Mouse (Mus musculus): ENCODE measurements around the gene Gga1. TPM values are rescaled to one million over a fixed set of nuclear protein-coding genes. Genes with fewer than 3 reads are reported as not detected.

Gga1 gene
- 100 to 1,000 TPM in 24 of 26 experiments, 10 to 100 TPM in 2; 71.9 to 245 (median 168) TPM for total RNA-seq (2018; cell fraction: chromatin; rRNA removed)
- 10 to 100 TPM; 65.1 to 86.4 (median 78.3) TPM for total RNA-seq (2018; cell fraction: cytosol; rRNA removed)
- total RNA-seq (2018; cell fraction: nucleus; rRNA removed): 100 to 1,000 TPM in 15 of 26 experiments, 10 to 100 TPM in 11; 55.6 to 160 (median 110) TPM
- 54.0 to 74.5 TPM (median 65.4 TPM) in 3 replicates for polyA plus RNA-seq (2018)

- Histone ChIP-seq H3K36me3 (ENCODE audit: inconsistent target) (peaks cover 23% of the 10 kb centered on the region), H3K79me2 (ENCODE audit: inconsistent target) (peaks cover 22% of the 10 kb centered on the region), H3K27ac (peak within 1 kb of the TSS; percentile 100), H3K4me3 (ENCODE audit: inconsistent target) (peak within 1 kb of the TSS; percentile 96)
- WGBS (ENCODE audit: missing documents): 1% methylated on average over 50 of the region's 95 CpGs
Observed at GRCm38 (mm10) chr15:78876991-78877809, at the start of gene Gga1. TSS of gene Gga1 (plus strand) at chr15:78877190.

- 12% methylated on average over 5 of the region's 5 CpGs for WGBS (ENCODE audit: missing documents)
Observed at GRCm38 (mm10) chr15:78828315-78828714, 48.7 kb upstream of the Gga1 start.

GRCm38 (mm10) chr15:78829636-78830035, 47.4 kb upstream of the Gga1 start:
- Histone ChIP-seq H3K4me3 (ENCODE audit: inconsistent target) (no peak overlapping the region), H3K79me2 (ENCODE audit: inconsistent target) (no peaks in the 10 kb centered on the region), H3K36me3 (ENCODE audit: inconsistent target) (no peaks in the 10 kb centered on the region), H3K27ac (no peak overlapping the region)
- WGBS (ENCODE audit: missing documents): 100% methylated on average over 1 of the region's 1 CpGs

More at GRCm38 (mm10) chr15:78828315-78828714, 48.7 kb upstream of the Gga1 start:
- no peaks in the 10 kb centered on the region for H3K79me2 ChIP-seq (ENCODE audit: inconsistent target)
- H3K36me3 ChIP-seq (ENCODE audit: inconsistent target): no peaks in the 10 kb centered on the region
- no peak overlapping the region for H3K4me3 ChIP-seq (ENCODE audit: inconsistent target)
- H3K27ac ChIP-seq: no peak overlapping the region

- Histone ChIP-seq H3K4me3 (ENCODE audit: inconsistent target) (no peak overlapping the region), H3K79me2 (ENCODE audit: inconsistent target) (no peaks in the 10 kb centered on the region), H3K27ac (no peak overlapping the region), H3K36me3 (ENCODE audit: inconsistent target) (no peaks in the 10 kb centered on the region)
- 89% methylated on average over 10 of the region's 10 CpGs for WGBS (ENCODE audit: missing documents)
Observed at GRCm38 (mm10) chr15:78830742-78831719, 46.0 kb upstream of the Gga1 start.

- WGBS (ENCODE audit: missing documents): 84% methylated on average over 19 of the region's 19 CpGs
- Histone ChIP-seq H3K27ac (no peak overlapping the region), H3K36me3 (ENCODE audit: inconsistent target) (no peaks in the 10 kb centered on the region), H3K79me2 (ENCODE audit: inconsistent target) (no peaks in the 10 kb centered on the region), H3K4me3 (ENCODE audit: inconsistent target) (no peak overlapping the region)
Observed at GRCm38 (mm10) chr15:78831720-78832657, 45.0 kb upstream of the Gga1 start.

GRCm38 (mm10) chr15:78832701-78833123, 44.3 kb upstream of the Gga1 start:
- no peak overlapping the region for H3K27ac ChIP-seq
- WGBS (ENCODE audit: missing documents): 80% methylated on average over 14 of the region's 14 CpGs
- no peaks in the 10 kb centered on the region for H3K36me3 ChIP-seq (ENCODE audit: inconsistent target)
- H3K79me2 ChIP-seq (ENCODE audit: inconsistent target): no peaks in the 10 kb centered on the region
- H3K4me3 ChIP-seq (ENCODE audit: inconsistent target): no peak overlapping the region

GRCm38 (mm10) chr15:78833582-78833981, 43.4 kb upstream of the Gga1 start:
- Histone ChIP-seq H3K4me3 (ENCODE audit: inconsistent target) (no peak overlapping the region), H3K79me2 (ENCODE audit: inconsistent target) (no peaks in the 10 kb centered on the region), H3K27ac (no peak overlapping the region), H3K36me3 (ENCODE audit: inconsistent target) (no peaks in the 10 kb centered on the region)
- WGBS (ENCODE audit: missing documents): 89% methylated on average over 3 of the region's 3 CpGs

GRCm38 (mm10) chr15:78834233-78835005, 42.6 kb upstream of the Gga1 start:
- Histone ChIP-seq H3K27ac (no peak overlapping the region), H3K36me3 (ENCODE audit: inconsistent target) (no peaks in the 10 kb centered on the region), H3K4me3 (ENCODE audit: inconsistent target) (no peak overlapping the region), H3K79me2 (ENCODE audit: inconsistent target) (no peaks in the 10 kb centered on the region)
- WGBS (ENCODE audit: missing documents): 78% methylated on average over 9 of the region's 10 CpGs

GRCm38 (mm10) chr15:78835200-78836085, 41.5 kb upstream of the Gga1 start:
- no peak overlapping the region for H3K27ac ChIP-seq
- no peaks in the 10 kb centered on the region for H3K36me3 ChIP-seq (ENCODE audit: inconsistent target)
- WGBS (ENCODE audit: missing documents): 45% methylated on average over 12 of the region's 12 CpGs
- H3K79me2 ChIP-seq (ENCODE audit: inconsistent target): no peaks in the 10 kb centered on the region
- H3K4me3 ChIP-seq (ENCODE audit: inconsistent target): no peak overlapping the region

- Histone ChIP-seq H3K27ac (no peak overlapping the region), H3K4me3 (ENCODE audit: inconsistent target) (no peak overlapping the region), H3K79me2 (ENCODE audit: inconsistent target) (no peaks in the 10 kb centered on the region), H3K36me3 (ENCODE audit: inconsistent target) (no peaks in the 10 kb centered on the region)
- WGBS (ENCODE audit: missing documents): 91% methylated on average over 8 of the region's 8 CpGs
Observed at GRCm38 (mm10) chr15:78836086-78836621, 40.8 kb upstream of the Gga1 start.

- 37% methylated on average over 2 of the region's 2 CpGs for WGBS (ENCODE audit: missing documents)
- Histone ChIP-seq H3K36me3 (ENCODE audit: inconsistent target) (no peaks in the 10 kb centered on the region), H3K27ac (no peak overlapping the region), H3K79me2 (ENCODE audit: inconsistent target) (no peaks in the 10 kb centered on the region), H3K4me3 (ENCODE audit: inconsistent target) (no peak overlapping the region)
Observed at GRCm38 (mm10) chr15:78839744-78840143, 37.2 kb upstream of the Gga1 start.

GRCm38 (mm10) chr15:78840241-78840640, 36.7 kb upstream of the Gga1 start:
- 57% methylated on average over 3 of the region's 3 CpGs for WGBS (ENCODE audit: missing documents)
- no peak overlapping the region for H3K27ac ChIP-seq
- no peaks in the 10 kb centered on the region for H3K36me3 ChIP-seq (ENCODE audit: inconsistent target)
- H3K4me3 ChIP-seq (ENCODE audit: inconsistent target): no peak overlapping the region
- no peaks in the 10 kb centered on the region for H3K79me2 ChIP-seq (ENCODE audit: inconsistent target)

Measured in macrophage (primary cell).